Mouse (Mus musculus): Measurements from ENCODE around the gene Jade1. TPM values are rescaled to one million over a fixed set of nuclear protein-coding genes. Genes with fewer than 3 reads are reported as not detected.

Jade1 gene
- polyA plus RNA-seq, 1 experiment: 37.0 TPM

DNA sequence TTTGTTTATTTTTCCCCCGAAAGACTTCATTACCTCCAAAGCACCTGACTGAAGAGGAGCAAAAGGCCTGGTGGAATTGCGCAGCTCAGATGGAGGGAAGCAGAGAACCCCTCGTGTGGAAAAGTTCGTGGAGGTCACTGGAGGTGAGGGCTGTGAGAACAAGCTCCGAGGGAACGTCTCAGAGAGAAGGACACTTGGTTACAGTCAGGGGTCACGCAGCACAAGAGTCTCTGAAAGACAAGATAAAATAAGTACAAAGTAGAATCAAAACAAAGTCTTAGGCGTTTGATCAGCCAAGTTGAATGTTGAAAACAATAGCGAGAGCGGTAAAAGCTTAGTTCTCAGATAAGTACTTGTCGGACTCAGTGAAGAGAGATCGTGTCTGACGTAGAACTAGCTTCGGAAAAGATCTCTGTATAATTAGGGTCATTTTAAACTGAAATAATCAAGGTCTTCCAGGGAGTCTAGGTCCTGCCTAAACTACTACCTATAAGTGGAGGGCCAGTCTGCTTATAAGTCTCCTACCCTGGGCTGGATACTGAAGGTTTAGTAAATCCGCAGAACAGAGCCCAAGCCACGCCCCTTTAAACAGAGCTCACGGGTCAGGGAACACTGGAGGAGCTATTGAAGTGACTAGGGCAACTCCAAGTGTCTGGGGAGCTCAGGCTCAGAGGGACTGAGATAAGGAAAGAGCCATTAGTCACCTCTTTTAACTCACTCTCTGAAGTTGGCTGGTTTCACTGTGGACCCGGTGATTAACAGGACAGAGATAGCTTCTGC, 33.1 kb upstream of the Jade1 start:
- Histone ChIP-seq H3K4me1 (ENCODE audit: control insufficient read depth, insufficient read depth, low read length) (peaks cover 4% of the 10 kb centered on the region; the same call in 1 of the 2 replicates), H3K27ac (ENCODE audit: insufficient read depth, low read length) (no peak overlapping the region), H3K4me3 (ENCODE audit: insufficient read depth, low read length) (no peak overlapping the region)
- TF ChIP-seq POLR2A (IDR thresholded peaks at IDR 0.05; ENCODE audit: low read depth, low read length) (no peak), CTCF (IDR thresholded peaks at IDR 0.05; ENCODE audit: borderline replicate concordance, insufficient read depth, low read length) (no peak)

DNA sequence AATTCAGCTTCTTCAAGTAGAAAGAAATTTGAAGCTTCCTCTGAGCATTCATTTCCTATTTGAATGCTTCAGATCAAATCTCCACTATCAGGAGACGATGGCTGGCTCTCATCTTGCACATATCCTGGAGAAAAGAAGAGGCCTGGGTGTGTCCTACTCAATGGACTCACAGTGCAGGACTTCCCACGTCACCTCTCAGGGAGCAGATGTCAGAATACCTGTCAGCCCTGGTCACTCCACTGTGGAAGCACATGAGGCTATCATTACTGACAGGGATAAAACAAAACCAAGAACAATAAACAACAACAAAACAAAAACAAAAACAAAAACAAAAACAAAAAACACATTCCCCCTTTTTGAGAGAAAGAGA, 32.5 kb upstream of the Jade1 start:
- H3K4me3 ChIP-seq (ENCODE audit: insufficient read depth, low read length): no peak overlapping the region
- H3K4me1 ChIP-seq (ENCODE audit: control insufficient read depth, insufficient read depth, low read length): peaks cover 4% of the 10 kb centered on the region; the same call in 1 of the 2 replicates
- no peak for TF ChIP-seq CTCF (IDR thresholded peaks at IDR 0.05; ENCODE audit: borderline replicate concordance, insufficient read depth, low read length)
- no peak for TF ChIP-seq POLR2A (IDR thresholded peaks at IDR 0.05; ENCODE audit: low read depth, low read length)
- no peak overlapping the region for H3K27ac ChIP-seq (ENCODE audit: insufficient read depth, low read length)

GRCm38 (mm10) chr3:41523460-41523859, 32.1 kb upstream of the Jade1 start:
- Histone ChIP-seq H3K4me1 (ENCODE audit: control insufficient read depth, insufficient read depth, low read length) (peaks cover 4% of the 10 kb centered on the region; the same call in 1 of the 2 replicates), H3K4me3 (ENCODE audit: insufficient read depth, low read length) (no peak overlapping the region), H3K27ac (ENCODE audit: insufficient read depth, low read length) (no peak overlapping the region)
- TF ChIP-seq CTCF (IDR thresholded peaks at IDR 0.05; ENCODE audit: borderline replicate concordance, insufficient read depth, low read length) (no peak), POLR2A (IDR thresholded peaks at IDR 0.05; ENCODE audit: low read depth, low read length) (no peak)

- Histone ChIP-seq H3K27ac (ENCODE audit: insufficient read depth, low read length) (no peak overlapping the region), H3K4me1 (ENCODE audit: control insufficient read depth, insufficient read depth, low read length) (no peaks in the 10 kb centered on the region), H3K4me3 (ENCODE audit: insufficient read depth, low read length) (no peak overlapping the region)
- TF ChIP-seq CTCF (IDR thresholded peaks at IDR 0.05; ENCODE audit: borderline replicate concordance, insufficient read depth, low read length): no peak
- no peak for TF ChIP-seq POLR2A (IDR thresholded peaks at IDR 0.05; ENCODE audit: low read depth, low read length)
Measured at GRCm38 (mm10) chr3:41528291-41528969, 27.1 kb upstream of the Jade1 start.

DNA sequence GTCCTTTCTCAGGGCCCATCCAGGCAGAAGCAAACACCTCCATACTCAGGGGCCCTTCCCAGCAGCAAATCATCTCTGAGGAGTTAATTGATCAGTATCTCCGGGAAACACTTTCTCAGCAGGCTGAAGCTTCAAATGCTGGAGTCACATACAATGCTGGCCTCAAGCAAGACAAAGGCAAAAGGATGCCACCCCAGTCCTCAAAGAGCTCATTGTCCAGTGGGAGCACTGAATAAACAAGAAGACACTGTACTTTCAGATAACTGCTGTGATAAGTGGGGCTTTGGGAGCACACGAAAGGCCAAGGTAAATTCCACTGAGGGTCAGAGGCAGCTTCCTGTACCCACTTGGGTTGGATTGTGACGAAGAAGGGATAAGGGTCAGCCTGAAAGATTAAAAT, 25.4 kb upstream of the Jade1 start:
- Histone ChIP-seq H3K4me1 (ENCODE audit: control insufficient read depth, insufficient read depth, low read length) (no peaks in the 10 kb centered on the region), H3K27ac (ENCODE audit: insufficient read depth, low read length) (no peak overlapping the region), H3K4me3 (ENCODE audit: insufficient read depth, low read length) (no peak overlapping the region)
- TF ChIP-seq POLR2A (IDR thresholded peaks at IDR 0.05; ENCODE audit: low read depth, low read length): no peak
- TF ChIP-seq CTCF (IDR thresholded peaks at IDR 0.05; ENCODE audit: borderline replicate concordance, insufficient read depth, low read length): no peak

DNA sequence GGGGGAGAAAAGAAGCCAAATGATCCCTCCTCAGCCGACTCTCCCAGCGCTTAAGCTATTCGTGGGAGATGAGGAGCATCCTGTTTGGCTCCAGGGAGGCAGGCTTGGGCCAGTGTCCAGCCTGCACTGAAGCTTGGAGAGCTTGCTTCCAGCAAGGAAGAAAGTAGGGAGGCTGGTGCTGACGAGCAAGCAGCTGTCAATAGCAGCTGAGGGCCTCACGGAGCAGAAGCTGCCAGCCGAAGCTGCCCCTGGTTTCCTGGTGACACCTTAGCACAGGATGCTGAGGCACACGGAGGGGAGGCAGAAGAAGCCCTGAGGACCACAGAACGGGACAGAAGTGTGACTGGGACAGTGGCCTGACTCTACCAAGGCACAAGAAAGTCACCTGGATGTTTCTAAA, 24.0 kb upstream of the Jade1 start:
- no peak for TF ChIP-seq CTCF (IDR thresholded peaks at IDR 0.05; ENCODE audit: borderline replicate concordance, insufficient read depth, low read length)
- no peak for TF ChIP-seq POLR2A (IDR thresholded peaks at IDR 0.05; ENCODE audit: low read depth, low read length)
- H3K4me3 ChIP-seq (ENCODE audit: insufficient read depth, low read length): no peak overlapping the region
- no peaks in the 10 kb centered on the region for H3K4me1 ChIP-seq (ENCODE audit: control insufficient read depth, insufficient read depth, low read length)
- H3K27ac ChIP-seq (ENCODE audit: insufficient read depth, low read length): no peak overlapping the region

DNA sequence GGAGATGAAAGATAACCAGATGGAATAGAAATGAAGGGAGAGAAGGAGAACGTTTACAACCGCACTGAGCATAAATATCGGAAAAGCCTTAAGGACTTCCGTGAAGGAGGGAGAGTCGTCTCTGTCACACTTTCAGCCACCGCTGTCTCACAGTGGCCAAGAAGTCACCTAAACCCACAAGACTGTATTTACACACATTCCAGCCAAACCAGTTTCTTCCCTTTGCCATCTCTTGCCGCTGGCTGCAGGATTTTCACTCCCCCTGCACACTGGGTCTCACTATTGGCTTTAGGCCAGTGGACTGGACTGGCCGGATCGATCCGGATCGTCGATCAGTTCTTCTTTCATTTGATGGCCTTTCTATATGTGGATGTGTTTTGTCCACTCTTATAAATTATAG, 23.4 kb upstream of the Jade1 start:
- TF ChIP-seq POLR2A (IDR thresholded peaks at IDR 0.05; ENCODE audit: low read depth, low read length) (no peak), CTCF (IDR thresholded peaks at IDR 0.05; ENCODE audit: borderline replicate concordance, insufficient read depth, low read length) (no peak)
- Histone ChIP-seq H3K4me1 (ENCODE audit: control insufficient read depth, insufficient read depth, low read length) (no peaks in the 10 kb centered on the region), H3K4me3 (ENCODE audit: insufficient read depth, low read length) (no peak overlapping the region), H3K27ac (ENCODE audit: insufficient read depth, low read length) (no peak overlapping the region)

GRCm38 (mm10) chr3:41533660-41534059, 21.9 kb upstream of the Jade1 start:
- Histone ChIP-seq H3K4me1 (ENCODE audit: control insufficient read depth, insufficient read depth, low read length) (no peaks in the 10 kb centered on the region), H3K27ac (ENCODE audit: insufficient read depth, low read length) (no peak overlapping the region), H3K4me3 (ENCODE audit: insufficient read depth, low read length) (no peak overlapping the region)
- TF ChIP-seq CTCF (IDR thresholded peaks at IDR 0.05; ENCODE audit: borderline replicate concordance, insufficient read depth, low read length) (no peak), POLR2A (IDR thresholded peaks at IDR 0.05; ENCODE audit: low read depth, low read length) (no peak)

- no peaks in the 10 kb centered on the region for H3K4me1 ChIP-seq (ENCODE audit: control insufficient read depth, insufficient read depth, low read length)
Measured at GRCm38 (mm10) chr3:41537957-41538356, 17.6 kb upstream of the Jade1 start.

GRCm38 (mm10) chr3:41541313-41541712, 14.2 kb upstream of the Jade1 start:
- no peak overlapping the region for H3K27ac ChIP-seq (ENCODE audit: insufficient read depth, low read length)
- peaks cover 3% of the 10 kb centered on the region; the same call in 1 of the 2 replicates for H3K4me1 ChIP-seq (ENCODE audit: control insufficient read depth, insufficient read depth, low read length)
- TF ChIP-seq POLR2A (IDR thresholded peaks at IDR 0.05; ENCODE audit: low read depth, low read length) (no peak), CTCF (IDR thresholded peaks at IDR 0.05; ENCODE audit: borderline replicate concordance, insufficient read depth, low read length) (no peak)
- H3K4me3 ChIP-seq (ENCODE audit: insufficient read depth, low read length): no peak overlapping the region

More at GRCm38 (mm10) chr3:41537957-41538356, 17.6 kb upstream of the Jade1 start:
- no peak overlapping the region for H3K4me3 ChIP-seq (ENCODE audit: insufficient read depth, low read length)
- no peak for TF ChIP-seq POLR2A (IDR thresholded peaks at IDR 0.05; ENCODE audit: low read depth, low read length)
- TF ChIP-seq CTCF (IDR thresholded peaks at IDR 0.05; ENCODE audit: borderline replicate concordance, insufficient read depth, low read length): no peak
- no peak overlapping the region for H3K27ac ChIP-seq (ENCODE audit: insufficient read depth, low read length)
